Mouse (Mus musculus) embryonic fibroblast, embryonic 13.5 days (primary cell): ENCODE measurements around the gene Ciapin1. TPM values are rescaled to one million over a fixed set of nuclear protein-coding genes. Genes with fewer than 3 reads are reported as not detected.
A peak's percentile ranks its signal among the peaks of the same experiment; 100 is the strongest.

Experiments used
- H3K27ac ChIP-seq: 2 replicates; pipeline ENCODE4 v1.5.1; 2012; ENCODE audit warnings: low read length, control low read depth, inconsistent platforms; ENCODE audit not compliant: insufficient read depth
- H3K4me1 ChIP-seq: 2 replicates; pipeline ENCODE4 v1.6.1; 2011; ENCODE audit warnings: low read length; ENCODE audit not compliant: control insufficient read depth, insufficient read depth
- H3K4me3 ChIP-seq: 2 replicates; pipeline ENCODE4 v1.5.1; 2011; ENCODE audit warnings: mild to moderate bottlenecking, control low read depth, low read length; ENCODE audit not compliant: insufficient read depth
- CTCF ChIP-seq: IDR thresholded peaks from 2 replicates; pipeline ENCODE4 v1.5.1; 2011; ENCODE audit warnings: mild to moderate bottlenecking, control low read depth, low read length, moderate library complexity, borderline replicate concordance; ENCODE audit not compliant: insufficient read depth
- POLR2A ChIP-seq: IDR thresholded peaks from 2 replicates; pipeline ENCODE4 v1.6.1; 2011; ENCODE audit warnings: low read depth, mild to moderate bottlenecking, control low read depth, low read length, moderate library complexity
- polyA plus RNA-seq: library from polyadenylated mRNA; stranded (reverse); fragments of >200 nt; gene quantifications from 2 replicates; pipeline ENCODE4 v1.2.4, GENCODE M21; 2011; ENCODE audit warnings: low read depth; ENCODE audit not compliant: missing spikeins, insufficient read length

The Ciapin1 gene
- polyA plus RNA-seq, 1 experiment, result 35.3 TPM

GRCm38 (mm10) chr8:94771941-94772670, 66.1 kb downstream of the Ciapin1 start, which contains the start of gene Cx3cl1:
Gene Cx3cl1 (plus strand): TSS chr8:94772009.
- peaks cover 12% of the 10 kb centered on the region for H3K4me1 ChIP-seq
- H3K27ac ChIP-seq, result no peak within 1 kb of the TSS
- H3K4me3 ChIP-seq, result peak within 1 kb of the TSS; percentile 59
- peak; percentile 97 for TF ChIP-seq POLR2A
- TF ChIP-seq CTCF, result no peak

GRCm38 (mm10) chr8:94770945-94771344, 67.2 kb downstream of the Ciapin1 start:
- peaks cover 11% of the 10 kb centered on the region; the same call in 1 of the 2 replicates for H3K4me1 ChIP-seq
- H3K27ac ChIP-seq, result no peak overlapping the region
- no peak overlapping the region for H3K4me3 ChIP-seq
- TF ChIP-seq POLR2A, result no peak

Other genes with a start within 250 kb of the Ciapin1 start
- gene Rspry1, start 236.4 kb downstream of the Ciapin1 start, polyA plus RNA-seq, result 28.5 and 43.2 TPM in 2 replicates
- gene Fam192a, start 236.4 kb downstream of the Ciapin1 start, polyA plus RNA-seq, result 52.8 and 54.9 TPM in 2 replicates
- gene Arl2bp, start 171.8 kb downstream of the Ciapin1 start, polyA plus RNA-seq, result 89.0 and 100 TPM in 2 replicates
- gene Pllp, start 142.1 kb downstream of the Ciapin1 start, polyA plus RNA-seq, result 0.60 TPM in 1 of 2 replicates, not detected in the other
- gene Ccl22, start 92.8 kb downstream of the Ciapin1 start, polyA plus RNA-seq, result not detected in 2 replicates
- 30.9 and 34.7 TPM in 2 replicates for gene Cx3cl1, start 66.3 kb downstream of the Ciapin1 start, polyA plus RNA-seq
- not detected in 2 replicates for gene Ccl17, start 27.9 kb downstream of the Ciapin1 start, polyA plus RNA-seq
- 46.5 and 48.9 TPM in 2 replicates for gene Coq9, start within 50 bp of the Ciapin1 start, polyA plus RNA-seq
- 84.6 and 92.0 TPM in 2 replicates for gene Polr2c, start 19.1 kb upstream of the Ciapin1 start, polyA plus RNA-seq
- gene Dok4, start 38.0 kb upstream of the Ciapin1 start, polyA plus RNA-seq, result 8.7 and 9.3 TPM in 2 replicates
- gene Ccdc102a, start 79.7 kb upstream of the Ciapin1 start, polyA plus RNA-seq, result 39.2 and 43.7 TPM in 2 replicates
- gene Adgrg5, start 85.3 kb upstream of the Ciapin1 start, polyA plus RNA-seq, result 0.49 and 0.63 TPM in 2 replicates
- 3.1 and 3.4 TPM in 2 replicates for gene Adgrg1, start 136.4 kb upstream of the Ciapin1 start, polyA plus RNA-seq
- not detected in 2 replicates for gene Adgrg3, start 179.3 kb upstream of the Ciapin1 start, polyA plus RNA-seq
- gene Drc7, start 216.7 kb upstream of the Ciapin1 start, polyA plus RNA-seq, result not detected in 2 replicates
- gene Katnb1, start 242.8 kb upstream of the Ciapin1 start, polyA plus RNA-seq, result 6.8 and 9.0 TPM in 2 replicates